Mouse (Mus musculus) heart, postnatal 0 days (tissue): ENCODE results near the gene Nxpe5.

Experiments used
- CTCF ChIP-seq: IDR thresholded peaks from 2 replicates; pipeline ENCODE4 v1.5.1; 2016; ENCODE audit warnings: antibody characterized with exemption, control low read depth, low read depth
- EP300 ChIP-seq: IDR thresholded peaks from 2 replicates; pipeline ENCODE4 v1.6.1; 2016; ENCODE audit warnings: antibody characterized with exemption, low read depth

DNA sequence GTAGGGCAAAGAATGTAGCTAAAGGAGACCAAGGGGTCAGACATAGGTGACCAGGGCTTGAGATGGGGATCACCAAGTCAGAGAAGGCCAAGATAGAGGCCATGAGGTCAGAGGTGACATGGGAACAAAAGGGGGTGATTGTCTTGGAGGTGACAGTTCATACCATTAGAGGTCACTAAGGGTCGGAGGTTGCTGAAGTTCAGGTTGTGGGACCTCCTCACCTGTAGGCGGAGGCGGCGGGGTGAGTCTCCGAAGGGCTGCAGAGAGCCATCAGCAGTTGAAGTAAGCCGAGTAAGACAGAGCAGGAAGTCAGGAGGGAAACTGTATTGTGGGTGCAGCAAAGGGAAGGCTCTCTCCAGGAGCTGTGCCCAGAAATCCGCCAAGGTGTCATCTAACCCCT lies 52.3 kb downstream of the Nxpe5 start:
- TF ChIP-seq CTCF (no peak), EP300 (no peak)
